Mouse (Mus musculus): Measurements from ENCODE around the gene Barx1.

Gene Barx1

GRCm38 (mm10) chr13:48660221-48660734 is 2.5 kb upstream of the Barx1 start:
- DNase-seq (ENCODE audit: extremely low spot score, low spot score), result no peak

DNA sequence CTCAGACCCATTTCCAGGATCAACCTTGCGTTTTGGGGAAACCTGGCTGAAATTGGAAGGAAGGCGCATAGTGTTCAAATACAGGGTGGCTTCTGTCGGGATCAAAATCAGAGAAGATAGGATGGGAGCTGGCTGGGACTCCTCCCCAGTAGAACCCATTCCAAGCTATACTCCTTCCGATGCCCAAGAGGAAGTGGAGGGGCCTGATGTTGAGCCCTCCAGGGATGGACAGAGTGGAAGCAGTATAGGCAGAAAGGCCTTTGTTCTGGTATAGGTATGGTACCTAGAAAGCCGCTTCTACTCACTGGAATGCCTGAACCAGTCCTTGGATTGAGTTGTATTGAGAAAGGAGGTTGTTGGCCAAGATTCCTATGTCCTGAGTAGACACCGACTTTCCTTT is 2.1 kb upstream of the Barx1 start:
- no peak for DNase-seq (ENCODE audit: extremely low spot score, low spot score)

DNA sequence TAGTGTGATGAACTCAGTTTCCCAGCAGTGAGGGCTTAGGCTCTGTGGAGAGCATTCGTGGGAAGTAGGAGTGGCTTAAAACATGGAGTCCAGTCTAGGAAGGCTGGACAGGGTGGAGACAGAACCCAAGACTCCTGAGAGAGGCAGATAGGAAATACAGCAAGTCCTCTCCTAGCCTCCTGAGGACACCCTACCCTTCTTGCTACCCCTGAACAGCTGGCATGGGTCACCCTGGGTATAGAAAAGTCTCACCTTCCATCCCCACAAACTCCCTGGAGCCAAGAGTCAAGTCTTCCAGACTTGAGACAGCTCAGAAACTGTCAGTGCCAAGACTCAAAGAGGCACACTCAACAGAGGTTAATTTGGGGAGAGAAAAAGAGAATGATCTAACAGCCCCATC is 1.2 kb upstream of the Barx1 start:
- no peak for DNase-seq (ENCODE audit: extremely low spot score, low spot score)

- DNase-seq (ENCODE audit: extremely low spot score, low spot score), result peak; percentile 73
These were observed 601 bp downstream of the Barx1 start for GRCm38 (mm10) chr13:48663211-48663987.

DNA sequence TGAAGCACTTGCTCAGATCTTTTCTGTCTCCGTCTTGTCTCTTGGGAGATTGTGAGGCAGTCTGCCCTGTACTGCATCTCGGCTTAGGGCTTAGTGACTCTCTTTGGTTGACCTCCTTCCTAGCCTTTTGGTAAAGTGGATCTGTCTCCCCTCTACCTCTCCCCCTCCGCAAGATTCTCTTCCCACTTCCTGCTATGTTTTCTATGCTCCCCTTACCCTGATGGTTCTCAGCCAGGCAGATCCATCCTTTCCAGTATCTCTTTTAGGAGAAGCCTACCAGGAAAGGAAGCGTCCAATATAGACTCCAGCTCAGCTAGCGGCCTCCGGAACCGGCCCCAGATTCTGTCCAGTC is 1.2 kb downstream of the Barx1 start:
- DNase-seq (ENCODE audit: extremely low spot score, low spot score), result peak; percentile 64

DNA sequence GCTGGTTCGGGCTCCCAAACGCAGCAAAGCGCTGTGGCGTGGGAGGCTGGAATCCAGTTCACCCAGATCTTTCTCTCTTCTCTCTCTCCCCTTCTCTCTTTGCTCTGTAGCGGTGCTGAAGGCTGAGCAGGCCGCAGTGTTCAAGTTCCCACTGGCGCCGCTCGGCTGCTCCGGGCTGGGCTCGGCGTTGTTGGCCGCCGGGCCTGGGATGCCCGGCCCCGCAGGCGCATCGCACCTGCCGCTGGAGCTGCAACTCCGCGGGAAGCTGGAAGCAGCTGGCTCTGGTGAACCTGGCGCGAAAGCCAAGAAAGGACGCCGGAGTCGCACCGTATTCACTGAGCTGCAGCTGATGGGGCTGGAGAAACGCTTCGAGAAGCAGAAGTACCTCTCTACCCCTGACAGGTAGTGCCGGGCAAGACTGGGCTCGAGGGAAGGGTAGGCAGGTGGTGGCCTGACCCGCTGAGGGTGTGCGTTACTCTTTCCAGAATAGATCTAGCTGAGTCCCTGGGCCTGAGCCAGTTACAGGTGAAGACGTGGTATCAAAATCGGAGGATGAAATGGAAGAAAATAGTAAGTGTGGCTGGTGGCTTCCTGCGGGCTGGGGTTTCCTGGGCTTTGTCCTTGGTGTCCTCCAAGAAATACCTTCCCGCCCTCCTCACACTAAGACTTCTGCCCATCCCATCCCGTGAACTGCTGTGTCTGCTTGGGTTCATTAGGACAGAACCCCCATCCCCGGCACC is 2.3 kb downstream of the Barx1 start:
- DNase-seq (ENCODE audit: extremely low spot score, low spot score), result peak; percentile 64

GRCm38 (mm10) chr13:48665656-48666597 is 3.1 kb downstream of the Barx1 start:
- DNase-seq (ENCODE audit: extremely low spot score, low spot score), result peak; percentile 63

GRCm38 (mm10) chr13:48667461-48667860 is 4.7 kb downstream of the Barx1 start:
- DNase-seq (ENCODE audit: extremely low spot score, low spot score), result peak; percentile 31

GRCm38 (mm10) chr13:48668091-48668975 is 5.5 kb downstream of the Barx1 start:
- DNase-seq (ENCODE audit: extremely low spot score, low spot score), result peak; percentile 44

- peak; percentile 66 for DNase-seq (ENCODE audit: extremely low spot score, low spot score)
These were observed 6.3 kb downstream of the Barx1 start for GRCm38 (mm10) chr13:48668976-48669534.

- no peak for DNase-seq (ENCODE audit: extremely low spot score, low spot score)
These were observed 9.6 kb downstream of the Barx1 start for GRCm38 (mm10) chr13:48672312-48672840.

GRCm38 (mm10) chr13:48674609-48675008 is 11.8 kb downstream of the Barx1 start:
- DNase-seq (ENCODE audit: extremely low spot score, low spot score), result no peak

DNA sequence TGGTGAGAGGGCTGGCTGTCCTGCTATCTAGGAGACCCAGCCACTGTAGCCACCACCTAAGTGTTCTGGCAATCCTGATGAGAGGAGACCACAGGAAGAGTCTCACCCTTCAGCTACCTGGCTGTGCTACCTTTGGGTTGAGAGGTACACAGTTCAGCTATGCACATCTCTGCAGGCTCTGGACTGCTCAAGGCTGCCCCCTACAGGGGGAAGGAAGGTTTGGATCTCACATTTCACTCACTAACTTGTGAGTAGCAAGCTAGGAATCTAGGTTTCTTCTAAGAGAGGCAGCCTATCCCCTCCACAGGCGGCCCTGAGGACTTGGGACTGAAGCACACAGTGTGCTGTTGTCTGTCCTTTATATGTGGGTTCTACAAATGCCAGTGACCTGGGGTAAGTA is 16.6 kb downstream of the Barx1 start:
- DNase-seq (ENCODE audit: extremely low spot score, low spot score), result peak; percentile 46

DNA sequence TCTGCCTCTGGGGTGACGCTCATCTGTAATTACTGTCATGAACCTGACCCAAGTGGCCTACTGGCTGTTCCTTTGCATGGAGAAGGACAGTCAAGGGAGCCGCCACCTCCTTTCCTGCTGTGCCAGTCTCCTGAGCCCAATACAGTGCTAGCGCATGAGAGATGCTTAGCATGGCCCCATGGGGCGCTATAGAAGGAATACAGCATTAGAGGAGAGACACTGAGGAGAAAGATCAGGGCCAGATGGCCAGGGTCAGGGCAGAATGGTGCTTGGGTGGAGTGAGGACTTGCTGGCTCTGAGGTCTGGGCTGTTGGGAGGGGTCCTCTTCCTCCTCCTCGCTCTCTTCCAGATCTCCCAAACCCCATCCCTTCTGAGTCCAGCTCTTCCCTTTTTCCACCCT is 23.9 kb downstream of the Barx1 start:
- DNase-seq (ENCODE audit: extremely low spot score, low spot score), result no peak

- no peak for DNase-seq (ENCODE audit: extremely low spot score, low spot score)
These were observed 29.2 kb downstream of the Barx1 start for GRCm38 (mm10) chr13:48691991-48692390.

DNA sequence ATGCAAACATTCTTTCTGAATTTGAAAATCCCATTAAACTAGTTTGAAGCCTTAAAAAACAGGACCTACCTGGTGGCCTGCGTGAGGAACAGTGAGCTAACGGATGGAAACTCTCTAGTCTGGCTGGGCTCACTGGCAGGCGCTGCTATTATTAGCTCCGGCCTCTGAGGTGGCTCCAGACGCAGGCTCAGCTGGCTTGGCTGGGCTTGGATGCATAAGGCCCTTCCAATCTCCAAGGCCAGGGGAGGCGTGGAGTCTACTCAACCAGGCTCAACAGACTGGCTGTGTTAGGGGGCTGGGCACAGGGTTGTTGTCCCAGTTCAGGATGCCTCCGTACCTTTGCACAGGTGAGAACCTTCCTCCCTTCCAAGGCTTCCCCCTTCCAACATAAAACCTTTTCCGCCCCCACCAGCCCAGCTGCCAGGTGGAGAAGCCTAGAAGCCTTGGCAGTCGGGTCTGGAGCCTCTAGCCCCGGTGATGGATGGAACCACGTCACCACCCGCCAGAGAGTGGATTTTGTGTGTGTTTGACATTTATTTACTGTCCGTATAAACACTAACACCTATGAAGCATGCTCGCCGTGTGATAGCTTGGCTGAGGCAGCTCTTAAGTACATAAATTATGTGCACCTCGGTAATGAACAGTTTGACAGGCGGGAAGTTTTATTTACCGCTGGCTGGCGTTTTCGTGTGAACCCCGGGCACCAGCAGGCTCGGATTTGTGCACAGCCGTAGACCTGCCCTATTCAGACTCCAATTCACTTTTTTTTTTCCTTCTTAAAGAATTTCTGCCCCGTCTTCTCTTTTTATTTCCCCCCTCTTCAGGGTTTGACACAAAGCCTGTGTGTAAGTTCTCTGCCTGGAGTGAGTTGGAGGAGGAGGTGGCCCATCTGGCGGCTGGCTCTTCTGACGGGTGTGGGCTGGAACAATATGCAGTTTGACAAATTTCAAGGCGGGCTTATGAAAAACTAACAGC is 31.6 kb downstream of the Barx1 start:
- no peak for DNase-seq (ENCODE audit: extremely low spot score, low spot score)

DNA sequence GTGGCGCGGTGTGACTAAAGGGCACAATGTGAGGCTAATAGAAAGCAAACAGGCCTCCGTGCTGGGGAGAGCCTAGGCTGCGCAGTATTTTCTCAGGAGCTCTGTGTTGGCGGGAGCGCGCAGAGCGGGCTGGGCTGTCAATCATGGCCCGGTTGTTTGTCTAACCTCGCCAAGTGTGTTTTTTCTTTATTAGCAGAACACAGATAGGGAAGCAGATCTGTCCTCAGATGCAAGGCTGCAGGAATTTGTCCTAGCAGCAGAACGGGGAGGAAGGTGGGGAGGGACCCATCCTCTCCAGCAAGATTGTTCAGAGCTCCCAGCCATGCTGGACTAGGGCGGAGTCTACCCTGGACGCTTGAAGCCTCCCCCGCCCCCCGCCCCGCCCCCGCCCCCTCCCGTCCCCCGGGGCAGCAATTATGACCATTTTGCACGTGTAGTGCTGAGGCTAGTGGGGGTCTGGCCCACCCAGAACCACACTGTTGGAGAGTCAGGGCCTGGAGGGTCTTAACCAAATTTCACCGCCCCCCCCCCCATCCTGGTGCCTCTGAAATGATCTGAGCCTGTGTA is 43.7 kb downstream of the Barx1 start:
- peak; percentile 53 for DNase-seq (ENCODE audit: extremely low spot score, low spot score)

- DNase-seq (ENCODE audit: extremely low spot score, low spot score), result no peak
These were observed 49.9 kb downstream of the Barx1 start for GRCm38 (mm10) chr13:48712675-48713074.

All from neural tube, embryonic 10.5 days (tissue).